Comparison of ENCODE assay signal across 8 mouse cellular contexts in the genomic region with DNA sequence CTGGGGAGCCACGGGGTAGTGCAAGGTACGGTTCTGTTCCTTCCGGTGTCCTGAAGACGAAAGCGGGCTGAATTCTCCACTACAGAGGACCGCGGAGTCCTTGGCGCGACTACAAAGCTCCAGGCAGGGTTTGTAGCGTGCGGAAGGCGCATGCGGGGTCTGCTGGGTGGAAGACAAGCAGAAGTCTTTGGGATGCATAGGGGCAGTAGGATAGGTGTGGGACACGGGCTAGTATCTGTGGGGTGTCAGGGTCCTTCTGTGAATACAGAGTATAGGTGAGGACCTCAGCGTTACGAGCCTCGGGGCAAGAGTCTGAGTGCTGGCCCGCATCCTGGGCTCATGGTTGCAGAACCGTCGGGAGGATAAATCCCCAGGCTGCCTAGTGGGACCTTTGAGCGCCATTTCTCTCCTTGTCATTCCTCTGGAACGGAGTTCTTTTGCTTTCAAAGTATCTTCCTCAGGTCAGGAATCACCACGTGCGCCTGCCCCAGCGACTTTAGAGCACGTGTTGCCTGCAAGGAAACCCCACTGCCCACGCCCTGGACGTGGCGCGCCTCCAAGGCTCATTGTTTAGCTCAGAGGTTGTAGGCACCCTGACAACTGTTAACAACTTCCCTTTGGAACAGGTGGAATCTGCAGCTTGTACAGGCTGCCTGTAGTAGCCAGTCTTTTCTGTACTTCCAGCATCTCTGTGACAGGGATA. TPM values are rescaled to one million over a fixed set of nuclear protein-coding genes. Genes with fewer than 3 reads are reported as not detected.
DNase-seq lines count a peak whose midpoint lies in the region; ATAC-seq and TF ChIP-seq lines count a peak whose summit lies in the region.

No protein-coding gene starts in this region.

- no peak overlapping the region for H3K27ac ChIP-seq in bone marrow, adult 2 months (ENCODE audit: control insufficient read depth, insufficient read depth, low read depth, low read length, poor library complexity)
- no peak overlapping the region; the same call in 1 of the 2 replicates for H3K27ac ChIP-seq in heart, embryonic 13.5 days (replicated peaks)
- H3K27ac ChIP-seq in kidney, embryonic 15.5 days, result peak overlapping the region; percentile 15; the same call in 1 of the 2 replicates
- H3K27ac ChIP-seq in liver, embryonic 12.5 days, result peak overlapping the region; percentile 3; the same call in 1 of the 2 replicates

- WGBS in bone marrow, adult 2 months, result under 1% methylated on average over 30 of the region's 30 CpGs
- under 1% methylated on average over 30 of the region's 30 CpGs for WGBS in heart, embryonic 13.5 days
- under 1% methylated on average over 30 of the region's 30 CpGs for WGBS in kidney, embryonic 15.5 days
- WGBS in liver, embryonic 12.5 days (ENCODE audit: insufficient replicate concordance), result under 1% methylated on average over 30 of the region's 30 CpGs

- peak overlapping the region; percentile 90 for H3K9ac ChIP-seq in heart, embryonic 13.5 days
- H3K9ac ChIP-seq in kidney, embryonic 15.5 days, result peak overlapping the region; percentile 55
- peak overlapping the region; percentile 71 for H3K9ac ChIP-seq in liver, embryonic 12.5 days

- peaks cover 13% of the 10 kb centered on the region for H3K79me2 ChIP-seq in myocyte (ENCODE audit: control insufficient read depth, insufficient read depth)

- H3K4me3 ChIP-seq in bone marrow, adult 2 months (replicated peaks; ENCODE audit: control insufficient read depth, low read depth, low read length), result peak overlapping the region; percentile 74
- peak overlapping the region; percentile 71 for H3K4me3 ChIP-seq in erythroblast, embryonic 14.5 days (replicated peaks)
- H3K4me3 ChIP-seq in heart, embryonic 13.5 days, result peak overlapping the region; percentile 76
- peak overlapping the region; percentile 74 for H3K4me3 ChIP-seq in kidney, embryonic 15.5 days (replicated peaks)
- peak overlapping the region; percentile 66 for H3K4me3 ChIP-seq in liver, embryonic 12.5 days
- peak overlapping the region; percentile 86 for H3K4me3 ChIP-seq in myocyte

- no peak for TF ChIP-seq POLR2A in bone marrow, adult 2 months (IDR thresholded peaks at IDR 0.05; ENCODE audit: borderline replicate concordance, control insufficient read depth, low read depth, low read length)
- TF ChIP-seq POLR2A in myocyte (IDR thresholded peaks at IDR 0.05; ENCODE audit: insufficient read length, low read depth), result peak; percentile 7

- H3K4me1 ChIP-seq in bone marrow, adult 2 months (ENCODE audit: control insufficient read depth, insufficient read depth, low read length), result no peaks in the 10 kb centered on the region
- H3K4me1 ChIP-seq in erythroblast, embryonic 14.5 days (ENCODE audit: control insufficient read depth), result peaks cover 56% of the 10 kb centered on the region
- H3K4me1 ChIP-seq in heart, embryonic 13.5 days, result peaks cover 15% of the 10 kb centered on the region
- peaks cover 30% of the 10 kb centered on the region for H3K4me1 ChIP-seq in kidney, embryonic 15.5 days
- H3K4me1 ChIP-seq in liver, embryonic 12.5 days, result peaks cover 44% of the 10 kb centered on the region

- no peak for TF ChIP-seq CTCF in bone marrow, adult 2 months (IDR thresholded peaks at IDR 0.05; ENCODE audit: control insufficient read depth, insufficient read depth, low read length)

- DNase-seq in ES-CJ7 (ENCODE audit: low read depth, low spot score), result peak; percentile 20
- peak; percentile 42 for DNase-seq in thymus, postnatal 14 days

- H3K4me2 ChIP-seq in heart, embryonic 13.5 days, result peak overlapping the region; percentile 95
- peak overlapping the region; percentile 90 for H3K4me2 ChIP-seq in kidney, embryonic 15.5 days
- H3K4me2 ChIP-seq in liver, embryonic 12.5 days, result peak overlapping the region; percentile 94
- peak overlapping the region; percentile 81 for H3K4me2 ChIP-seq in myocyte (ENCODE audit: low read depth)

- H3K36me3 ChIP-seq in erythroblast, embryonic 14.5 days (ENCODE audit: control insufficient read depth), result peaks cover 20% of the 10 kb centered on the region
- H3K36me3 ChIP-seq in heart, embryonic 13.5 days, result peaks cover 5% of the 10 kb centered on the region
- H3K36me3 ChIP-seq in kidney, embryonic 15.5 days, result peaks cover 6% of the 10 kb centered on the region
- peaks cover 24% of the 10 kb centered on the region for H3K36me3 ChIP-seq in liver, embryonic 12.5 days
- H3K36me3 ChIP-seq in myocyte (ENCODE audit: control insufficient read depth, insufficient read depth), result no peaks in the 10 kb centered on the region

- H3K27me3 ChIP-seq in erythroblast, embryonic 14.5 days (ENCODE audit: control insufficient read depth), result no peaks in the 10 kb centered on the region
- H3K27me3 ChIP-seq in heart, embryonic 13.5 days (replicated peaks), result peaks cover 8% of the 10 kb centered on the region
- no peaks in the 10 kb centered on the region for H3K27me3 ChIP-seq in kidney, embryonic 15.5 days
- H3K27me3 ChIP-seq in liver, embryonic 12.5 days (replicated peaks), result peaks cover 30% of the 10 kb centered on the region; the same call in 1 of the 2 replicates
- H3K27me3 ChIP-seq in myocyte (ENCODE audit: control insufficient read depth, insufficient read depth, insufficient read length), result no peaks in the 10 kb centered on the region

- H3K9me3 ChIP-seq in erythroblast, embryonic 14.5 days (ENCODE audit: control insufficient read depth, low read length), result no peaks in the 10 kb centered on the region
- H3K9me3 ChIP-seq in heart, embryonic 13.5 days, result no peaks in the 10 kb centered on the region
- no peaks in the 10 kb centered on the region for H3K9me3 ChIP-seq in kidney, embryonic 15.5 days (replicated peaks)
- H3K9me3 ChIP-seq in liver, embryonic 12.5 days (replicated peaks), result no peaks in the 10 kb centered on the region

- peak overlapping the region; percentile 31 for H3ac ChIP-seq in myocyte (ENCODE audit: control insufficient read depth, insufficient read length)

- ATAC-seq in heart, embryonic 13.5 days (ENCODE audit: extremely low read depth, insufficient number of reproducible peaks, low FRiP score, low TSS enrichment), result peak; percentile 5; the same call in 1 of the 2 replicates
- ATAC-seq in kidney, embryonic 15.5 days (replicated peaks; ENCODE audit: low FRiP score), result peak; percentile 59
- ATAC-seq in liver, embryonic 12.5 days, result peak; percentile 68

TF ChIP-seq in myocyte, 11 proteins besides CTCF, POLR2A, EP300 and RAD21:
- TF ChIP-seq MYOG (IDR thresholded peaks at IDR 0.05; ENCODE audit: control insufficient read depth in 1 of 3, insufficient read depth in 1 of 3, insufficient read length in 2 of 3, low read depth in 2 of 3) (peak in 2 of 3 experiments; percentile 35 to 76), CEBPB (IDR thresholded peaks at IDR 0.05; ENCODE audit: insufficient read depth, poor library complexity, severe bottlenecking) (no peak), MAX (IDR thresholded peaks at IDR 0.05; ENCODE audit: low read depth) (peak; percentile 65), USF1 (IDR thresholded peaks at IDR 0.05; ENCODE audit: low read depth) (peak; percentile 54), MYOD1 (IDR thresholded peaks at IDR 0.05; ENCODE audit: control insufficient read depth in 1 of 3, insufficient read length in 2 of 3, low read depth in 2 of 3) (peak in 2 of 3 experiments; percentile 19 to 71), REST (IDR thresholded peaks at IDR 0.05; ENCODE audit: insufficient read depth, insufficient read length) (no peak), TCF12 (IDR thresholded peaks at IDR 0.05; ENCODE audit: insufficient read depth, poor library complexity, severe bottlenecking) (no peak)

RNA-seq across cellular contexts. Expression of gene Slc19a1, which starts 1.4 kb away (rescaled TPM):
- 8.2 and 9.7 TPM in 2 replicates for polyA plus RNA-seq in bone marrow, adult 2 months (2011; ENCODE audit: insufficient read depth, insufficient read length, low replicate concordance, missing spikeins)
- polyA plus RNA-seq in erythroblast, embryonic 14.5 days (2012), result 0.46 and 0.96 TPM in 2 replicates
- 13.3 and 14.9 TPM in 2 replicates for polyA plus RNA-seq in heart, embryonic 13.5 days (2015; fragmentation: Nextera tagmentation; extraction: Ambion mirVana)
- 43.1 and 43.7 TPM in 2 replicates for polyA plus RNA-seq in kidney, embryonic 15.5 days (2015; fragmentation: Nextera tagmentation; extraction: Ambion mirVana)
- 41.8 and 44.9 TPM in 2 replicates for polyA plus RNA-seq in liver, embryonic 12.5 days (2016; fragmentation: Nextera tagmentation; extraction: Ambion mirVana)
- polyA plus RNA-seq in myocyte (2012; fragmentation: generic; extraction: Trizol), result 23.0 TPM

Comparison
In these comparisons a context has a peak if more than half of its experiments do, and no peak if none do; other contexts are left out.
1. H3K27ac ChIP-seq: peak in kidney, embryonic 15.5 days (single experiment) and liver, embryonic 12.5 days (single experiment); none in bone marrow, adult 2 months (single experiment) and heart, embryonic 13.5 days (single experiment).
2. ATAC-seq: peak in every context shown above with its lines; median percentile 68 in liver, embryonic 12.5 days; 59 in kidney, embryonic 15.5 days; 5 in heart, embryonic 13.5 days.
3. Peak in every context shown above with its lines, with median percentiles within 50 percentile points of each other: H3K4me3 ChIP-seq, H3K4me2 ChIP-seq and H3K9ac ChIP-seq.